Mouse (Mus musculus) kidney, adult 2 months (tissue): ENCODE data around the gene Zfp12. TPM values are rescaled to one million over a fixed set of nuclear protein-coding genes. Genes with fewer than 3 reads are reported as not detected.

Source experiments
- DNase-seq: peaks from one replicate; pipeline ENCODE4 v3.0.0; 2021
- H3K27ac ChIP-seq: fragments of 200-500 bp; 2 replicates; pipeline ENCODE4 v1.5.1; 2012; ENCODE audit warnings: low read depth, low read length, control low read depth, inconsistent platforms; ENCODE audit not compliant: insufficient read depth
- H3K27me3 ChIP-seq: fragments of 200-500 bp; replicated peaks from 2 replicates; pipeline ENCODE4 v1.6.1; 2012; ENCODE audit warnings: mild to moderate bottlenecking, moderate library complexity, low read length, inconsistent platforms; ENCODE audit not compliant: control insufficient read depth, insufficient read depth
- H3K36me3 ChIP-seq: fragments of 200-500 bp; 2 replicates; pipeline ENCODE4 v1.6.1; 2012; ENCODE audit warnings: mild to moderate bottlenecking, moderate library complexity, low read length, inconsistent platforms; ENCODE audit not compliant: control insufficient read depth, insufficient read depth
- H3K4me1 ChIP-seq: fragments of 200-500 bp; 2 replicates; pipeline ENCODE4 v1.6.1; 2011; ENCODE audit warnings: low read length; ENCODE audit not compliant: control insufficient read depth, insufficient read depth
- H3K4me3 ChIP-seq: fragments of 200-500 bp; 2 replicates; pipeline ENCODE4 v1.5.1; 2011; ENCODE audit warnings: mild to moderate bottlenecking, low read depth, low read length, control low read depth; ENCODE audit not compliant: insufficient read depth
- CTCF ChIP-seq: fragments of 200-500 bp; conservative IDR thresholded peaks from 2 replicates; pipeline ENCODE4 v1.5.1; 2011; ENCODE audit warnings: low read depth, mild to moderate bottlenecking, control low read depth, low read length, moderate library complexity, mixed read lengths; ENCODE audit not compliant: insufficient read depth, insufficient read length
- POLR2A ChIP-seq: fragments of 200-500 bp; IDR thresholded peaks from one replicate; pipeline ENCODE4 v1.6.1; 2011; ENCODE audit warnings: low read depth, low read length, control low read depth
- WGBS: fragments of 180-500 bp; shearing (Covaris S2); methylation state at CpG from one replicate; pipeline ENCODE4 v1.1.7; 2018; 5-methylcytosine and 5-hydroxymethylcytosine counted together
- polyA plus RNA-seq: library from polyadenylated mRNA; depleted of rRNA; stranded (reverse); fragments of >200 nt; gene quantifications from 2 replicates; pipeline ENCODE4 v1.2.3, GENCODE M21; 2012

The Zfp12 gene
- polyA plus RNA-seq, 1 experiment: 8.5 TPM

DNA sequence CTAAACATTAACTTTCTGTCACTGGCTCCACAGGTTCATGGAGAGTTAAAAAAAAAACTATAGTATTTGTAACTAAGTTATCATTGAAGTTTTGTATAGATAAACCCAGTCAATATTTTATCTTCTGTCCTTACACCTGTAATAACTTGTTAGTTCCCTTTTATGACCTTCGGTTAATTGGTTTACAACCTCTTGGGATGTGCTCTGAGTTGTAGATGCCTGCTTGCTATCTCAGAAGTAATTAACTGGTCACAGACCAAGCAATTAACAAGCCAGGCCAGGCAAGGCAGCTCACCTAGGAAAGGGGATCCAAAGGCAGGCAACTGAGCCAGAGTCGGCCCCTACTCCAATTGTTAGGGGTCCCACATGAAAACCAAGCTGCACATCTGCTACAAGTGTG is 21.1 kb upstream of the Zfp12 start:
- WGBS: 50% methylated on average over 2 of the region's 2 CpGs

DNA sequence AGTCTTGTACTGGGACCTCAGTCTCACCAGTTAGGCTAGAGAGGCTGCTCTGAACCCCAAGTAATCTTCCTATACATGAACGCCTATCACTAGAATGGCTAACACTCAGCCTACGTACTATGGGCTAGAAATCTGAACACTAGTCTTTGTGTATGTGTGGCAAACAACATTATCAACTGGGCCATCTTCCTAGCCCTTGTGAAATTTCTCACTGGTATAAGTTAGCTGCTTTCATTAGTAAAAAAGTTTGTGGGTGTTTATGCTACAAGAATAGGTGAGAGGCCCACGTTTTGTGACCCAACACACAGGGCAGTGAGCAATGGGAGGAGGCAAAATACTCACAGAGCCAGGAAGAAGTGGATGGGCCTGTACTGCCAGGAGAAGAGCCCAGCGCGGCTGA is 14.0 kb upstream of the Zfp12 start:
- Histone ChIP-seq H3K27ac (no peak overlapping the region), H3K4me3 (no peak overlapping the region), H3K36me3 (no peaks in the 10 kb centered on the region), H3K4me1 (no peaks in the 10 kb centered on the region), H3K27me3 (no peaks in the 10 kb centered on the region)
- no peak for TF ChIP-seq CTCF
- no peak for TF ChIP-seq POLR2A
- DNase-seq: no peak
- 83% methylated on average over 5 of the region's 5 CpGs for WGBS

More for the DNA sequence above, 21.1 kb upstream of the Zfp12 start:
- TF ChIP-seq CTCF: no peak
- no peak for TF ChIP-seq POLR2A
- Histone ChIP-seq H3K36me3 (no peaks in the 10 kb centered on the region), H3K27ac (no peak overlapping the region), H3K27me3 (no peaks in the 10 kb centered on the region; the same call in 1 of the 2 replicates), H3K4me1 (no peaks in the 10 kb centered on the region), H3K4me3 (no peak overlapping the region)
- no peak for DNase-seq

GRCm38 (mm10) chr5:143222287-143222686 is 12.7 kb upstream of the Zfp12 start:
- no peak overlapping the region for H3K4me3 ChIP-seq
- DNase-seq: no peak

GRCm38 (mm10) chr5:143226790-143227189 is 8.2 kb upstream of the Zfp12 start, which contains the start of gene Spdye4a:
Spdye4a (minus strand) TSS chr5:143226890.
- H3K4me3 ChIP-seq: no peak within 1 kb of the TSS
- TF ChIP-seq CTCF (no peak), POLR2A (no peak)
- H3K4me1 ChIP-seq: no peaks in the 10 kb centered on the region
- H3K27me3 ChIP-seq: no peaks in the 10 kb centered on the region
- 80% methylated on average over 3 of the region's 3 CpGs for WGBS
- DNase-seq: no peak
- no peak within 1 kb of the TSS for H3K27ac ChIP-seq
- H3K36me3 ChIP-seq: no peaks in the 10 kb centered on the region

More at GRCm38 (mm10) chr5:143222287-143222686, 12.7 kb upstream of the Zfp12 start:
- Histone ChIP-seq H3K27me3 (no peaks in the 10 kb centered on the region), H3K4me1 (no peaks in the 10 kb centered on the region), H3K27ac (no peak overlapping the region), H3K36me3 (no peaks in the 10 kb centered on the region)
- TF ChIP-seq POLR2A (no peak), CTCF (no peak)
- 87% methylated on average over 1 of the region's 1 CpGs for WGBS

GRCm38 (mm10) chr5:143236036-143236435 is 1.1 kb downstream of the Zfp12 start:
- peaks cover 4% of the 10 kb centered on the region for H3K4me1 ChIP-seq
- no peaks in the 10 kb centered on the region for H3K27me3 ChIP-seq
- H3K4me3 ChIP-seq: peak overlapping the region; percentile 73
- DNase-seq: no peak
- WGBS: 32% methylated on average over 9 of the region's 9 CpGs
- no peak for TF ChIP-seq CTCF
- no peak for TF ChIP-seq POLR2A
- no peak overlapping the region for H3K27ac ChIP-seq
- no peaks in the 10 kb centered on the region; the same call in 1 of the 2 replicates for H3K36me3 ChIP-seq

- Histone ChIP-seq H3K27me3 (no peaks in the 10 kb centered on the region), H3K4me3 (no peak overlapping the region), H3K4me1 (no peaks in the 10 kb centered on the region; the same call in 1 of the 2 replicates), H3K36me3 (peaks cover 11% of the 10 kb centered on the region), H3K27ac (no peak overlapping the region)
- WGBS: 93% methylated on average over 26 of the region's 26 CpGs
- TF ChIP-seq CTCF (no peak), POLR2A (no peak)
- no peak for DNase-seq
Measured at GRCm38 (mm10) chr5:143244926-143245325, 10.0 kb downstream of the Zfp12 start.

DNA sequence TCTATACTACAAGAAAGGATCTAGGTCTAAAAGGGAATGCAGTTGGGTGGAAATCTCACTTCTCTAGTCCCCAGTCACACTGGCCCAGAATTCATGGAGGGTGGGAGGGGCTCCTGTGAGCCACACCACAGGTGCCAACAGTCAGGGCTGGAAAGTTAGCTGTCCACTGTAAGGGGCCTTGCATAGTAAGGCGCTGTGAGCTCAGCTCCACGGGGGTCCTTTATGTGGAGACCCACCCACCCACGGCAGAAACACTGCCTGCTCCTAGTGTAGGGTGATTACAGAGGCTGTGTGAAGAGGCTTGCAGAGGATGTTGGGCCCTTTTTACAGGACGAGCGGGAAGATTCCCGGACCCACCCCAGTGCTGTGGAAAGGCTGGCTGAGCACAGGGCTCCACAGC is 17.1 kb downstream of the Zfp12 start:
- Histone ChIP-seq H3K27me3 (no peaks in the 10 kb centered on the region), H3K36me3 (peaks cover 4% of the 10 kb centered on the region; the same call in 1 of the 2 replicates)

More for the DNA sequence above, 17.1 kb downstream of the Zfp12 start:
- Histone ChIP-seq H3K4me3 (no peak overlapping the region), H3K27ac (no peak overlapping the region), H3K4me1 (no peaks in the 10 kb centered on the region; the same call in 1 of the 2 replicates)
- 79% methylated on average over 6 of the region's 6 CpGs for WGBS
- no peak for TF ChIP-seq POLR2A
- TF ChIP-seq CTCF: no peak
- no peak for DNase-seq
